Mouse (Mus musculus): ENCODE results near the gene Vtcn1. TPM values are rescaled to one million over a fixed set of nuclear protein-coding genes. Genes with fewer than 3 reads are reported as not detected.
A peak's percentile ranks its signal among the peaks of the same experiment; 100 is the strongest.

The Vtcn1 gene
- polyA plus RNA-seq, 1 experiment from 2014 or later, result 0.34 TPM

- no peak overlapping the region for H3K4me2 ChIP-seq (ENCODE audit: low read depth, low read length)
- no peaks in the 10 kb centered on the region for H3K27me3 ChIP-seq (ENCODE audit: control insufficient read depth, insufficient read depth, low read length)
- no peak for ATAC-seq (replicated peaks; ENCODE audit: extremely low read depth, insufficient read depth, low FRiP score)
- no peak overlapping the region for H3K9ac ChIP-seq (ENCODE audit: low read length)
- no peaks in the 10 kb centered on the region for H3K9me3 ChIP-seq (replicated peaks; ENCODE audit: control insufficient read depth, low read length)
- H3K4me3 ChIP-seq (ENCODE audit: low read length), result no peak overlapping the region
- H3K36me3 ChIP-seq (ENCODE audit: control insufficient read depth, insufficient read depth), result no peaks in the 10 kb centered on the region
- no peaks in the 10 kb centered on the region for H3K4me1 ChIP-seq (ENCODE audit: control insufficient read depth, insufficient read depth, low read length)
- 68% methylated on average over 6 of the region's 6 CpGs for WGBS
- no peak overlapping the region for H3K27ac ChIP-seq (ENCODE audit: low read length)
Observed at GRCm38 (mm10) chr3:100895500-100895899, 70.2 kb downstream of the Vtcn1 start.

- H3K4me1 ChIP-seq (ENCODE audit: control insufficient read depth, insufficient read depth, low read length), result peaks cover 5% of the 10 kb centered on the region
- H3K4me2 ChIP-seq (ENCODE audit: low read depth, low read length), result no peak overlapping the region
- H3K27me3 ChIP-seq (ENCODE audit: control insufficient read depth, insufficient read depth, low read length), result no peaks in the 10 kb centered on the region
- H3K4me3 ChIP-seq (ENCODE audit: low read length), result no peak overlapping the region
- ATAC-seq (replicated peaks; ENCODE audit: extremely low read depth, insufficient read depth, low FRiP score), result no peak
- no peak overlapping the region for H3K27ac ChIP-seq (ENCODE audit: low read length)
- H3K36me3 ChIP-seq (ENCODE audit: control insufficient read depth, insufficient read depth), result no peaks in the 10 kb centered on the region
- WGBS, result 22% methylated on average over 6 of the region's 6 CpGs
- H3K9ac ChIP-seq (ENCODE audit: low read length), result no peak overlapping the region
- H3K9me3 ChIP-seq (replicated peaks; ENCODE audit: control insufficient read depth, low read length), result no peaks in the 10 kb centered on the region
Observed at GRCm38 (mm10) chr3:100906128-100906527, 80.9 kb downstream of the Vtcn1 start.

GRCm38 (mm10) chr3:100906916-100907315, 81.7 kb downstream of the Vtcn1 start:
- no peak overlapping the region for H3K4me2 ChIP-seq (ENCODE audit: low read depth, low read length)
- H3K4me1 ChIP-seq (ENCODE audit: control insufficient read depth, insufficient read depth, low read length), result peaks cover 5% of the 10 kb centered on the region
- no peak overlapping the region for H3K27ac ChIP-seq (ENCODE audit: low read length)
- no peaks in the 10 kb centered on the region for H3K9me3 ChIP-seq (replicated peaks; ENCODE audit: control insufficient read depth, low read length)
- H3K9ac ChIP-seq (ENCODE audit: low read length), result no peak overlapping the region
- 36% methylated on average over 3 of the region's 3 CpGs for WGBS
- H3K36me3 ChIP-seq (ENCODE audit: control insufficient read depth, insufficient read depth), result no peaks in the 10 kb centered on the region
- H3K27me3 ChIP-seq (ENCODE audit: control insufficient read depth, insufficient read depth, low read length), result no peaks in the 10 kb centered on the region
- no peak overlapping the region for H3K4me3 ChIP-seq (ENCODE audit: low read length)
- no peak for ATAC-seq (replicated peaks; ENCODE audit: extremely low read depth, insufficient read depth, low FRiP score)

GRCm38 (mm10) chr3:100908594-100908993, 83.3 kb downstream of the Vtcn1 start:
- H3K9me3 ChIP-seq (replicated peaks; ENCODE audit: control insufficient read depth, low read length), result no peaks in the 10 kb centered on the region
- H3K36me3 ChIP-seq (ENCODE audit: control insufficient read depth, insufficient read depth), result no peaks in the 10 kb centered on the region
- no peaks in the 10 kb centered on the region for H3K27me3 ChIP-seq (ENCODE audit: control insufficient read depth, insufficient read depth, low read length)
- H3K4me3 ChIP-seq (ENCODE audit: low read length), result no peak overlapping the region
- H3K4me1 ChIP-seq (ENCODE audit: control insufficient read depth, insufficient read depth, low read length), result peaks cover 5% of the 10 kb centered on the region
- ATAC-seq (replicated peaks; ENCODE audit: extremely low read depth, insufficient read depth, low FRiP score), result 0 out of 2 replicates have a peak, but pooled peaks have one; percentile 23
- H3K9ac ChIP-seq (ENCODE audit: low read length), result no peak overlapping the region
- H3K4me2 ChIP-seq (ENCODE audit: low read depth, low read length), result no peak overlapping the region
- 18% methylated on average over 6 of the region's 6 CpGs for WGBS
- no peak overlapping the region for H3K27ac ChIP-seq (ENCODE audit: low read length)

GRCm38 (mm10) chr3:100910621-100911020, 85.4 kb downstream of the Vtcn1 start:
- 60% methylated on average over 5 of the region's 5 CpGs for WGBS
- Histone ChIP-seq H3K36me3 (ENCODE audit: control insufficient read depth, insufficient read depth) (no peaks in the 10 kb centered on the region), H3K4me3 (ENCODE audit: low read length) (no peak overlapping the region), H3K27me3 (ENCODE audit: control insufficient read depth, insufficient read depth, low read length) (no peaks in the 10 kb centered on the region), H3K27ac (ENCODE audit: low read length) (no peak overlapping the region), H3K9ac (ENCODE audit: low read length) (no peak overlapping the region), H3K4me1 (ENCODE audit: control insufficient read depth, insufficient read depth, low read length) (peaks cover 5% of the 10 kb centered on the region), H3K9me3 (replicated peaks; ENCODE audit: control insufficient read depth, low read length) (no peaks in the 10 kb centered on the region), H3K4me2 (ENCODE audit: low read depth, low read length) (no peak overlapping the region)
- no peak for ATAC-seq (replicated peaks; ENCODE audit: extremely low read depth, insufficient read depth, low FRiP score)

GRCm38 (mm10) chr3:100911026-100911425, 85.8 kb downstream of the Vtcn1 start:
- no peak overlapping the region for H3K9ac ChIP-seq (ENCODE audit: low read length)

GRCm38 (mm10) chr3:100911498-100912213, 86.4 kb downstream of the Vtcn1 start:
- Histone ChIP-seq H3K4me2 (ENCODE audit: low read depth, low read length) (no peak overlapping the region), H3K9me3 (replicated peaks; ENCODE audit: control insufficient read depth, low read length) (no peaks in the 10 kb centered on the region), H3K27ac (ENCODE audit: low read length) (no peak overlapping the region), H3K4me1 (ENCODE audit: control insufficient read depth, insufficient read depth, low read length) (no peaks in the 10 kb centered on the region), H3K36me3 (ENCODE audit: control insufficient read depth, insufficient read depth) (no peaks in the 10 kb centered on the region), H3K27me3 (ENCODE audit: control insufficient read depth, insufficient read depth, low read length) (no peaks in the 10 kb centered on the region), H3K9ac (ENCODE audit: low read length) (no peak overlapping the region), H3K4me3 (ENCODE audit: low read length) (no peak overlapping the region)
- 55% methylated on average over 7 of the region's 7 CpGs for WGBS
- ATAC-seq (replicated peaks; ENCODE audit: extremely low read depth, insufficient read depth, low FRiP score), result no peak

More at GRCm38 (mm10) chr3:100911026-100911425, 85.8 kb downstream of the Vtcn1 start:
- Histone ChIP-seq H3K4me2 (ENCODE audit: low read depth, low read length) (no peak overlapping the region), H3K4me3 (ENCODE audit: low read length) (no peak overlapping the region), H3K27ac (ENCODE audit: low read length) (no peak overlapping the region), H3K4me1 (ENCODE audit: control insufficient read depth, insufficient read depth, low read length) (peaks cover 3% of the 10 kb centered on the region), H3K36me3 (ENCODE audit: control insufficient read depth, insufficient read depth) (no peaks in the 10 kb centered on the region), H3K27me3 (ENCODE audit: control insufficient read depth, insufficient read depth, low read length) (no peaks in the 10 kb centered on the region), H3K9me3 (replicated peaks; ENCODE audit: control insufficient read depth, low read length) (no peaks in the 10 kb centered on the region)
- WGBS, result 76% methylated on average over 9 of the region's 9 CpGs
- ATAC-seq (replicated peaks; ENCODE audit: extremely low read depth, insufficient read depth, low FRiP score), result no peak

- no peaks in the 10 kb centered on the region for H3K36me3 ChIP-seq (ENCODE audit: control insufficient read depth, insufficient read depth)
- no peak overlapping the region for H3K4me3 ChIP-seq (ENCODE audit: low read length)
- no peak overlapping the region for H3K4me2 ChIP-seq (ENCODE audit: low read depth, low read length)
- no peak overlapping the region for H3K9ac ChIP-seq (ENCODE audit: low read length)
- peaks cover 6% of the 10 kb centered on the region; the same call in 1 of the 2 replicates for H3K4me1 ChIP-seq (ENCODE audit: control insufficient read depth, insufficient read depth, low read length)
- no peaks in the 10 kb centered on the region for H3K9me3 ChIP-seq (replicated peaks; ENCODE audit: control insufficient read depth, low read length)
- no peak overlapping the region for H3K27ac ChIP-seq (ENCODE audit: low read length)
- WGBS, result 17% methylated on average over 7 of the region's 7 CpGs
- no peak for ATAC-seq (replicated peaks; ENCODE audit: extremely low read depth, insufficient read depth, low FRiP score)
- no peaks in the 10 kb centered on the region for H3K27me3 ChIP-seq (ENCODE audit: control insufficient read depth, insufficient read depth, low read length)
Observed at GRCm38 (mm10) chr3:100916844-100917243, 91.6 kb downstream of the Vtcn1 start.

GRCm38 (mm10) chr3:100920611-100921140, 95.4 kb downstream of the Vtcn1 start:
- Histone ChIP-seq H3K27me3 (ENCODE audit: control insufficient read depth, insufficient read depth, low read length) (no peaks in the 10 kb centered on the region), H3K4me2 (ENCODE audit: low read depth, low read length) (no peak overlapping the region), H3K36me3 (ENCODE audit: control insufficient read depth, insufficient read depth) (no peaks in the 10 kb centered on the region), H3K4me3 (ENCODE audit: low read length) (no peak overlapping the region), H3K4me1 (ENCODE audit: control insufficient read depth, insufficient read depth, low read length) (peaks cover 23% of the 10 kb centered on the region), H3K9ac (ENCODE audit: low read length) (no peak overlapping the region), H3K9me3 (replicated peaks; ENCODE audit: control insufficient read depth, low read length) (no peaks in the 10 kb centered on the region), H3K27ac (ENCODE audit: low read length) (no peak overlapping the region)
- 73% methylated on average over 9 of the region's 9 CpGs for whole genome bisulfite sequencing
- ATAC-seq (replicated peaks; ENCODE audit: extremely low read depth, insufficient read depth, low FRiP score), result no peak
